Mouse (Mus musculus) brain, adult 2 months (tissue): ENCODE results near the gene Gm47995.
"Not testable (repeated sequence)": the region's sequence is repeated elsewhere in the genome, so short reads cannot be mapped to it uniquely, and the experiment has no call there.

Experiments
- DNase-seq: peaks from one replicate; pipeline ENCODE4 v3.0.0; 2011; ENCODE audit warnings: low read depth, low spot score

Gene Gm47995

GRCm38 (mm10) chr1:151198120-151198519 is at the start of gene Gm47995:
Gene Gm47995 (plus strand): TSS chr1:151198448.
- DNase-seq = not testable (repeated sequence)

DNA sequence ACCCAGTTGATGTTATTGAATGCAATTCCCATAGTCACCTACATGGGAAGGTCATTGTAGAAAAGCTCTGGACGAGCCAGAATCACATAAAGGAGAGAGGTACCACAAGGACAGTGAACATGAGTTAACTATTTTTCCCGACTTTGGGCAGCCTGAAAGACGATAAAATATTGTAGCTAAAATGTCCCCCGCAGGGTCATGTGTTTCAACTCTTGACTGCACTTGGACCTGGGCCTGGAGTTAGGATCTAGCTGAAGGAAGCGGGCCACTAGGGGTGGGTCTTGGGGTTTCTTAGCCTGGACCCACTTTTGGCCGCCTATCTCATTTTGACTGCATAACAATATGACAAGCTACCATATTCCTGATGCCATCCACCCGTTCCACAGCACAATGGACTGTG is 48.0 kb upstream of the Gm47995 start:
- no peak for DNase-seq

- no peak for DNase-seq
Observed at GRCm38 (mm10) chr1:151151089-151151488, 47.2 kb upstream of the Gm47995 start.

- DNase-seq = no peak
Observed at GRCm38 (mm10) chr1:151153056-151153652, 45.1 kb upstream of the Gm47995 start.

GRCm38 (mm10) chr1:151154131-151154530 is 44.1 kb upstream of the Gm47995 start:
- DNase-seq = not testable (repeated sequence)

GRCm38 (mm10) chr1:151156129-151156528 is 42.1 kb upstream of the Gm47995 start:
- no peak for DNase-seq

- no peak for DNase-seq
Observed at GRCm38 (mm10) chr1:151156777-151157632, 41.2 kb upstream of the Gm47995 start.

GRCm38 (mm10) chr1:151157963-151158856 is 40.0 kb upstream of the Gm47995 start:
- DNase-seq = no peak

GRCm38 (mm10) chr1:151158857-151159510 is 39.3 kb upstream of the Gm47995 start:
- DNase-seq = no peak

DNA sequence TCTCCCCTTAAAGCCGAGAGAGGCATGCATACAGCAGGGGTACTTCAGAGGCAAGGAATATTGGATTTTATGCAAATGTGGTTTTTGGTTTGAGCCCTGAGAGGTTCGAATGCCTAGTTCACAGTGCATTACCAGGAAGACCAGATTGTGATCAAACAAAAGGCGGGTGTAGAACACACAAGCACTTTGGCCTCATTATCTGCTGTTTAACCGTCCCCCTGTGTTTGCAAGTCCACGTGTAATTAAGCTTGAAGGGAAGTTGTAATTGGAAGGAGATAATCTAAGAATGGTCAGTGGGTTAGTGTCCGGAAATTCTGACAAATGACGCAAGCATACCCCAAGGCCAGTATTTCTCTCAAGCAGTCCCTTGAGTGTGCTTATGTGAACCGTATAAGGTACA is 32.2 kb upstream of the Gm47995 start:
- DNase-seq = no peak

- no peak for DNase-seq
Observed at GRCm38 (mm10) chr1:151167297-151168047, 30.8 kb upstream of the Gm47995 start.

DNA sequence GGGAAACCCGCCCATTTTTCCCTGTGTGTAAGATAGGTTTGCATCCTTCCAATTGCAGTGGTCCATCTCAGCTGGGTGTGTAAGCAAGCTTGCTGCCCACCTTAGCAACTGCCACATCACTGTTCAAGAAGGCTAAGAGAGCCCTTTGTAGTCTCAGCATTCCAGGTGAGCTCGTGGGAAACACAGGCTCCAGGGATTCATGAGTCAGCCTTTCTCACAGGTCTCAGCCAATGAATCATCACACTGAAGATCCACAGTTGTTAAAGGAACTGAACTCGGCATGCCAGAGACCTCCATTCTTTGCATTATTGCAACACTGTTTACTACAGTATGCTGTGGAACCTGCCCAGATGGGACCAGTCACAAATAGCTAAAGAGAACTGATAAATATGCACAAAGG is 29.6 kb upstream of the Gm47995 start:
- DNase-seq = peak; percentile 47

GRCm38 (mm10) chr1:151171572-151172461 is 26.4 kb upstream of the Gm47995 start:
- DNase-seq = peak; percentile 70

- DNase-seq = peak; percentile 40
Observed at GRCm38 (mm10) chr1:151177030-151177936, 21.0 kb upstream of the Gm47995 start.

DNA sequence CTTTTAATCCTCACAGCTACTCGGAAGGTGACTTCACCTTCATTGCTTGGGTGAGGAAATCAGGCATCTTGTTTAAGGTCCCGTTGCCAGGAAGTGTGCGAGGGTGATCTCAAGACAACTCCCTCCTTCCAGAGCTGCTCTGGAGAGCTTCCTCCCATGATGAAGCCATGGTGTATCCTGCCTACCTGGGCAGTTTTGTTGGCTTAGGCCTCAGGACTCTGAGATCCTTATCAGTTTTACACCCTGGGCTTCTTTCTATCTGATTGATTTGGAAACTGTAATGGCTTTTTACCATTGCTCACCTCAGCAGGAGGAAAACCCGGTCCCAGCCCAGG is 20.3 kb upstream of the Gm47995 start:
- DNase-seq = no peak

GRCm38 (mm10) chr1:151178505-151179083 is 19.7 kb upstream of the Gm47995 start:
- DNase-seq = no peak

DNA sequence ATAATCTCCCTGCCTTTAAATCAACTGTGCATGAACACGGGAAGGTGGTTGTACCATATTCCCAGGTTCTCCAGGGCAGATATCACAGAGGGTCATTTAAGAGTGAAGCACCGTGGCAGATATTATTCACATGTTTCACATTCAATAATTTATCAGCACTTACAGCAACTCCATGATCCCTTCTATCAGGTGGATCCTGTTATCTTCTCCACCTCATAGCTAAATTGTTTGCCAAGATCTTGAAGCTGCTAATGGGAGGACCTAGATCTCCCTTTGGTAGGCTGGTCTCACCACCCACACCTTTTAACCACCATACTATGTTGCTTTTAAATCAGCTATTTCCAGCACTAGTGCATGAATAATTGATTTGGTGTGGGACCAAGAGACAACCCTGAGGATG is 18.1 kb upstream of the Gm47995 start:
- no peak for DNase-seq

DNA sequence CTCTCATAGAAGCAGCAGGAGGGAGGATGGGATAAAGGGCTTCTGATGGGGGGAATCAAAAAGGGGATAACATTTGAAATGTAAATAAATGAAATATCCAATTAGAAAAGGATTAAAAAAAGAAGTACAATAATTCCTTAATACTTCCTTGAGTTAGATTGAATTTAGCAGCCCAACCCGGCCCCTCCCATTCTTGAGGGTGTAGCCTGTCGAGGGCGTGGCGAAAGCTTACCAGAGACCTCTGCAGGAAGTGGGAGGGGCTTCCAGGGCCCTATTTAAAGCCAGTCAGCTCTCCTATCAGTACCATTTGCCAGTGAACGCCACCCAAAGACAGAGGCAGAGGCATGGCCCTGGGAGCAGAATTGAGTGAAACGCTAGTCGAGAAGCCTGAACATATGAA is 16.0 kb upstream of the Gm47995 start, which contains the start of gene Gm47985:
Gene Gm47985 (plus strand): TSS at position 272 of the 400 bp plus-strand sequence.
- DNase-seq = not testable (repeated sequence)
